Mouse (Mus musculus) heart, adult 2 months (tissue): ENCODE data around the gene Minpp1. TPM values are rescaled to one million over a fixed set of nuclear protein-coding genes. Genes with fewer than 3 reads are reported as not detected.

Experiments
- DNase-seq, 2 experiments: peaks; one replicate each; pipeline ENCODE4 v3.0.0; 2021
- H3K27ac ChIP-seq: fragments of 200-600 bp; 2 replicates; pipeline ENCODE4 v1.8.1; 2022
- H3K27me3 ChIP-seq: fragments of 200-500 bp; 2 replicates; pipeline ENCODE4 v1.6.1; 2012; ENCODE audit warnings: mild to moderate bottlenecking, low read length, inconsistent platforms, mixed read lengths; ENCODE audit not compliant: control insufficient read depth, insufficient read depth
- H3K36me3 ChIP-seq: fragments of 200-500 bp; 2 replicates; pipeline ENCODE4 v1.6.1; 2012; ENCODE audit warnings: low read length, inconsistent platforms; ENCODE audit not compliant: control insufficient read depth, insufficient read depth
- H3K4me1 ChIP-seq: fragments of 200-500 bp; 2 replicates; pipeline ENCODE4 v1.6.1; 2011; ENCODE audit warnings: low read length; ENCODE audit not compliant: control insufficient read depth, insufficient read depth
- H3K4me3 ChIP-seq: fragments of 200-600 bp; 2 replicates; pipeline ENCODE4 v1.8.1; 2022
- H3K79me2 ChIP-seq: fragments of 200-500 bp; replicated peaks from 2 replicates; pipeline ENCODE4 v1.6.1; 2012; ENCODE audit warnings: mild to moderate bottlenecking, inconsistent platforms, low read length, moderate library complexity, mixed read lengths; ENCODE audit not compliant: control insufficient read depth, insufficient read depth
- H3K9ac ChIP-seq: fragments of 200-500 bp; 2 replicates; pipeline ENCODE4 v1.6.1; 2012; ENCODE audit warnings: low read depth, mild to moderate bottlenecking, control low read depth, inconsistent platforms, low read length, mixed read lengths
- CTCF ChIP-seq: fragments of 200-600 bp; IDR thresholded peaks from 2 replicates; pipeline ENCODE4 v1.8.1; 2022; ENCODE audit warnings: antibody characterized with exemption, mild to moderate bottlenecking, moderate library complexity
- EP300 ChIP-seq: fragments of 200-500 bp; IDR thresholded peaks from 2 replicates; pipeline ENCODE4 v1.6.1; 2011; ENCODE audit warnings: low read depth, low read length, control low read depth; ENCODE audit not compliant: insufficient read depth
- POLR2A ChIP-seq: fragments of 200-500 bp; IDR thresholded peaks from 2 replicates; pipeline ENCODE4 v1.6.1; 2011; ENCODE audit warnings: mild to moderate bottlenecking, low read depth, low read length, control low read depth; ENCODE audit not compliant: insufficient read depth
- WGBS: fragments of 180-500 bp; shearing (Covaris S2); methylation state at CpG from one replicate; pipeline ENCODE4 v1.1.7; 2018; 5-methylcytosine and 5-hydroxymethylcytosine counted together
- intact Hi-C: fragments of 180-260 bp; cut with DNase I; formaldehyde crosslinking; loops from one replicate; pipeline ENCODE4 v1.15.1; 2025
- polyA plus RNA-seq: library from polyadenylated mRNA; depleted of rRNA; stranded (reverse); fragments of >200 nt; gene quantifications from 2 replicates; pipeline ENCODE4 v1.2.3, GENCODE M21; 2012
- total RNA-seq, 2 experiments: library from RNA; stranded (reverse); gene quantifications; 2 replicates each; pipeline ENCODE4 v1.2.3; 2021

Gene Minpp1
- total and polyA plus RNA-seq, 3 experiments = 8.7 to 14.3 (median 14.2) TPM

DNA sequence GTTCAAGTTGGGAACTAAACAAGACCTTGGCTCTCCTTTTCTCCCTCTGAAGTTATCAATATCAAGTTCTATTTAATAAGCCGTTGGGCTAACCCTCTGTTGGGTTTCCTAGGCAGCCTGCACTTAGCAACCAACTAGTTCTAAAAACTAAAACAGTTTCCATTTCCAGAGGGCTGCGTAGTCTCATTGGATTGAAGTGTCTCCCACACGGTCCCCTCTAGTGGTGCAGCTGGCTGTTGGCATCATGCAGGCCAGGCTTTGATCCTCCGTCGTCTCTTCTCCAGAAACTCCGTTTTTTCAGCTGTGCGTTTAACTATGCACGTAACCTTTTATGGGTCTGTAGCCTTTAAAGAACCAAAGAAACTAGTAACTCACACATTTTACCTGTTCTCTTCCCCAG, 7.9 kb downstream of the Minpp1 start:
- intact Hi-C loops = no loop called here
- DNase-seq = no peak
- Histone ChIP-seq H3K4me3 (no peak overlapping the region), H3K27ac (no peak overlapping the region), H3K79me2 (no peaks in the 10 kb centered on the region), H3K36me3 (no peaks in the 10 kb centered on the region; the same call in none of the 2 replicates), H3K4me1 (no peaks in the 10 kb centered on the region; the same call in 1 of the 2 replicates), H3K9ac (no peak overlapping the region), H3K27me3 (no peaks in the 10 kb centered on the region)
- no peak for TF ChIP-seq EP300
- TF ChIP-seq CTCF = no peak
- TF ChIP-seq POLR2A = no peak
- WGBS = 82% methylated on average over 8 of the region's 8 CpGs

DNA sequence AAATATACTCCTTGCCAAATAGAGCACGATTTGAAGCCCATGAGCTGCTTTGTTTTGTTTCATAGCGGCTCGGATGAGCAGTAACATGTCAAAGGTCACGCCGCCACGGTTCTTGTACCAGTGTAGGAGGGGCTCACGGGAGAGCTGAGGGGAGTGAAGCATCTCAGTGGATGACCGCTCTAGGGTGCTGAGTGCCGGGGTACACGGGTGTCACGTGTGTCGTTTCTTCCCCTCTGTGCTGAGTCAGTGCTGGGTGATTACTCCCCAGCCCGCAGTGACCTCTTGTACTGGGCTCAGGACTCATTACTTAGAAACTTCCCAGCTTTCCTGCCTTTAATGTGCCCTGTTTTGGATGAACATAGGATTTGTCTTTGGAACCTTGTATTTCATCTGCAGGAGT, 9.0 kb downstream of the Minpp1 start:
- TF ChIP-seq CTCF = no peak
- DNase-seq = no peak
- 83% methylated on average over 13 of the region's 13 CpGs for WGBS
- no peaks in the 10 kb centered on the region; the same call in 1 of the 2 replicates for H3K4me1 ChIP-seq
- intact Hi-C loops = loop anchor here (5.0 kb wide), 1 partner anchor 98 kb away; no protein-coding TSS in a partner anchor
- no peaks in the 10 kb centered on the region for H3K79me2 ChIP-seq
- no peak overlapping the region for H3K27ac ChIP-seq
- no peak overlapping the region for H3K9ac ChIP-seq
- H3K27me3 ChIP-seq = no peaks in the 10 kb centered on the region
- H3K4me3 ChIP-seq = no peak overlapping the region
- no peaks in the 10 kb centered on the region; the same call in none of the 2 replicates for H3K36me3 ChIP-seq

GRCm38 (mm10) chr19:32495034-32495433, 9.5 kb downstream of the Minpp1 start:
- intact Hi-C loops = loop anchor here (5.0 kb wide), 1 partner anchor 97 kb away; no protein-coding TSS in a partner anchor
- WGBS = 82% methylated on average over 11 of the region's 11 CpGs
- H3K4me1 ChIP-seq = no peaks in the 10 kb centered on the region; the same call in 1 of the 2 replicates

DNA sequence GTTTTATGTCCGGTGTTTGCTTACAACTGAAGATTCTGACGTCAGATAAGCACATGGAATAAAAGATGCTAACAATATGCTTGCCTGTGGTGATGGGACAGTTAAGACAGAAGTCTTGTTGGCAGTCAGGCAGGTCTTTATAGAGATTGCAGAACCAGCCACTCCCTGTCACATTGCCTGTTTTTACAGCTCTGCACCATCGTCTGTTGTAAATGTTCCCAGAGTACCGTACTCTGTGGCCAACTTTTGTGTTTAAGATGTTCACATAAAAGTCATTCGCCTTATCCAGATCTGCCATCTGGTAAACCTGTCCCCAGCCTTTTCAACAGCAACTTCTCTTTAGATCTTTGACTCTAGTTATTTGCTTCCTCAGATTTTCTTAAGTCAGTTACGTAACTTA, 11.8 kb downstream of the Minpp1 start:
- H3K4me3 ChIP-seq = no peak overlapping the region
- H3K27me3 ChIP-seq = no peaks in the 10 kb centered on the region
- H3K27ac ChIP-seq = no peak overlapping the region
- TF ChIP-seq EP300 (no peak), CTCF (no peak), POLR2A (no peak)
- no peak overlapping the region for H3K9ac ChIP-seq
- no peaks in the 10 kb centered on the region; the same call in 1 of the 2 replicates for H3K4me1 ChIP-seq
- no peaks in the 10 kb centered on the region; the same call in none of the 2 replicates for H3K36me3 ChIP-seq
- no peak for DNase-seq
- WGBS = 82% methylated on average over 6 of the region's 6 CpGs
- intact Hi-C loops = loop anchor here (5.0 kb wide), 1 partner anchor 95 kb away; no protein-coding TSS in a partner anchor
- no peaks in the 10 kb centered on the region for H3K79me2 ChIP-seq

More at GRCm38 (mm10) chr19:32495034-32495433, 9.5 kb downstream of the Minpp1 start:
- Histone ChIP-seq H3K27me3 (no peaks in the 10 kb centered on the region), H3K9ac (no peak overlapping the region), H3K27ac (no peak overlapping the region), H3K4me3 (no peak overlapping the region), H3K36me3 (no peaks in the 10 kb centered on the region; the same call in none of the 2 replicates), H3K79me2 (no peaks in the 10 kb centered on the region)
- TF ChIP-seq POLR2A (no peak), EP300 (no peak), CTCF (no peak)
- no peak for DNase-seq

GRCm38 (mm10) chr19:32498002-32498401, 12.4 kb downstream of the Minpp1 start:
- no peak for DNase-seq
- no peak overlapping the region for H3K4me3 ChIP-seq
- H3K79me2 ChIP-seq = no peaks in the 10 kb centered on the region; the same call in 1 of the 2 replicates
- H3K36me3 ChIP-seq = no peaks in the 10 kb centered on the region; the same call in none of the 2 replicates
- no peak for TF ChIP-seq CTCF
- no peak for TF ChIP-seq POLR2A
- H3K9ac ChIP-seq = no peak overlapping the region
- no peaks in the 10 kb centered on the region for H3K27me3 ChIP-seq
- H3K4me1 ChIP-seq = no peaks in the 10 kb centered on the region; the same call in 1 of the 2 replicates
- intact Hi-C loops = loop anchor here (5.0 kb wide), 1 partner anchor 94 kb away; no protein-coding TSS in a partner anchor
- no peak overlapping the region for H3K27ac ChIP-seq
- 97% methylated on average over 5 of the region's 5 CpGs for WGBS

DNA sequence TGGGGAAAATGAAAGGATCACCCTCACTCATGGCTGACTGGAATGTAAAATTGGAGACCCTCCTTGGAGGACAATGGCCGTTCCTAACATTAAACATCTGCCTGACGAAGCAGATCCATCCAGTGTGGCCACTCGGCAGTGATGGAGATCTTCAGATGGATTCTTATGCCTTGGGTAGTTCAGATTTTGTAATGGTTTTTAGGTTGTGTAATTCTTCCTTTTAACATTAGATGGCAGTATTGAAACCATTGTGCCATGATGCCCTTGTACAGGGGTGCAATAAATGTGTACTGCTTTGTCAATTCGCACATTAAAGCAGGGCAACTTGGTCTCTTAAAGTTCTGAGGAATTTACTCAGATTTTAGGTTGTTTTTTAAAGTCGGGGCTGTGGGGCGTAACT, 15.8 kb downstream of the Minpp1 start:
- no peak overlapping the region for H3K9ac ChIP-seq
- H3K4me3 ChIP-seq = no peak overlapping the region
- TF ChIP-seq POLR2A = no peak
- TF ChIP-seq CTCF = peak; percentile 88
- TF ChIP-seq EP300 = no peak
- 69% methylated on average over 6 of the region's 6 CpGs for WGBS
- no peak for DNase-seq
- no peaks in the 10 kb centered on the region; the same call in 1 of the 2 replicates for H3K79me2 ChIP-seq
- H3K27me3 ChIP-seq = no peaks in the 10 kb centered on the region
- no peak overlapping the region for H3K27ac ChIP-seq
- intact Hi-C loops = loop anchor here (2.0 to 10.0 kb wide), 2 partner anchors 189 to 863 kb away; no protein-coding TSS in a partner anchor
- no peaks in the 10 kb centered on the region; the same call in 1 of the 2 replicates for H3K36me3 ChIP-seq
- H3K4me1 ChIP-seq = no peaks in the 10 kb centered on the region
